Mouse (Mus musculus) forebrain, embryonic 13.5 days (tissue): ENCODE results near the gene Tsc22d2. TPM values are rescaled to one million over a fixed set of nuclear protein-coding genes. Genes with fewer than 3 reads are reported as not detected.

Source experiments
- ATAC-seq: fragments of 200-750 bp; cut with Nextera tagmentation; 2 replicates; pipeline ENCODE4 v1.8.0; 2017
- H3K27ac ChIP-seq: fragments of 300-500 bp; sonication (generic); 2 replicates; pipeline ENCODE4 v1.5.1; 2015; ENCODE audit warnings: inconsistent platforms, mild to moderate bottlenecking, moderate library complexity
- H3K27me3 ChIP-seq: fragments of 300-500 bp; sonication (generic); 2 replicates; pipeline ENCODE4 v1.6.1; 2015; ENCODE audit warnings: mild to moderate bottlenecking, inconsistent platforms
- H3K36me3 ChIP-seq: fragments of 300-500 bp; sonication (generic); 2 replicates; pipeline ENCODE4 v1.6.1; 2015; ENCODE audit warnings: mild to moderate bottlenecking, inconsistent platforms; ENCODE audit not compliant: poor library complexity, severe bottlenecking
- H3K4me1 ChIP-seq: fragments of 300-500 bp; sonication (generic); 2 replicates; pipeline ENCODE4 v1.6.1; 2015; ENCODE audit warnings: inconsistent platforms
- H3K4me2 ChIP-seq: fragments of 300-500 bp; sonication (generic); 2 replicates; pipeline ENCODE4 v1.6.1; 2015; ENCODE audit warnings: inconsistent platforms, mild to moderate bottlenecking, moderate library complexity
- H3K4me3 ChIP-seq: fragments of 300-500 bp; sonication (generic); 2 replicates; pipeline ENCODE4 v1.5.1; 2015; ENCODE audit warnings: mild to moderate bottlenecking, inconsistent platforms
- H3K9ac ChIP-seq: fragments of 300-500 bp; sonication (generic); 2 replicates; pipeline ENCODE4 v1.6.1; 2015; ENCODE audit warnings: mild to moderate bottlenecking, inconsistent platforms
- H3K9me3 ChIP-seq: fragments of 300-500 bp; sonication (generic); replicated peaks from 2 replicates; pipeline ENCODE4 v1.6.1; 2016; ENCODE audit warnings: inconsistent platforms
- WGBS: fragments of 180-500 bp; shearing (Covaris S2); methylation state at CpG from one replicate; pipeline ENCODE4 v1.1.7; 2015; 5-methylcytosine and 5-hydroxymethylcytosine counted together
- polyA plus RNA-seq: library from polyadenylated mRNA; unstranded; fragments of >200 nt; fragmentation: Nextera tagmentation; extraction: Ambion mirVana; gene quantifications from 2 replicates; pipeline ENCODE4 v1.2.1, GENCODE M21; 2015

Gene Tsc22d2
- polyA plus RNA-seq, 1 experiment from 2014 or later, result 7.5 TPM

DNA sequence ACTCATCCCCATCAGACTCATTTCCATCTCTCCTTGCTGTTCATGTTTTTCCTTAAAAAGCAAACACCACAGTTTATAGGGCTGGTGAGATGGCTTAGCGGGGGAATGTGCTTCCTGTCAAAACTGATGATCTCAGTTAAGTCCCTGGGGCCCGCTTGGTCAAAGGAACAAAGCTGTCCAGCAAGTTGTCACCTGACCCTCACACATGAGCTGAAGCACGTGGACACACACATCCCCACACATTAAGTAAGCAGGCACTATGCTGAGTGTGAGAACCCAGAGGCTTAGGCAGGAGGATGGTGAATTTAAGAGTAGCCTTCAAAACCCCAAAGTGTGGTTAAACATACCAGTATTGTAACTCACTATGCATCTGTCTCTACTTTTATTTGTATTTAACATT is 14.6 kb upstream of the Tsc22d2 start:
- Histone ChIP-seq H3K9me3 (peaks cover 3% of the 10 kb centered on the region; the same call in 1 of the 2 replicates), H3K9ac (no peak overlapping the region), H3K4me2 (no peak overlapping the region), H3K27ac (no peak overlapping the region), H3K27me3 (no peaks in the 10 kb centered on the region), H3K36me3 (no peaks in the 10 kb centered on the region), H3K4me3 (no peak overlapping the region), H3K4me1 (no peaks in the 10 kb centered on the region)
- 73% methylated on average over 3 of the region's 3 CpGs for WGBS
- ATAC-seq, result no peak

DNA sequence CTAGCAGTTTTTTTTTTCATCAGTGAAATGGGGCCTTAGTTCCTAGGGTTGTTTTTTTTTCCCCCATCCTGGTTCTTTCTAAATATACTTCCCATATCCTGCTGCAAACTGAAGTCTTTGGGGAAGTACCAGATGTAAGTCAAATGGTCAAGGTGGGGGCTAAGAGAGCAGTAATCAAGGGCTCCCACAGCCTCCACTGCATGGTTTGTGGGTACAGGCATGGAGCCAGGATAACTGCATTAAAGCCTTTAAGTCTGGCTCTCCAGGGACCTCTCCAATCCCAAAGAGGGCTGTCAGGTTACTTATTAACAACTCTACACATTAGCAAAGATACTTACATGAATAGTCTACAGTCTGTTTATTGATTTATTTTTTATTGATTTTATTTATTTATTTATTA is 2.8 kb upstream of the Tsc22d2 start:
- no peak for ATAC-seq
- Histone ChIP-seq H3K4me2 (no peak overlapping the region), H3K9ac (no peak overlapping the region), H3K4me3 (no peak overlapping the region), H3K27me3 (no peaks in the 10 kb centered on the region), H3K36me3 (no peaks in the 10 kb centered on the region), H3K4me1 (no peaks in the 10 kb centered on the region), H3K9me3 (no peaks in the 10 kb centered on the region), H3K27ac (no peak overlapping the region)

DNA sequence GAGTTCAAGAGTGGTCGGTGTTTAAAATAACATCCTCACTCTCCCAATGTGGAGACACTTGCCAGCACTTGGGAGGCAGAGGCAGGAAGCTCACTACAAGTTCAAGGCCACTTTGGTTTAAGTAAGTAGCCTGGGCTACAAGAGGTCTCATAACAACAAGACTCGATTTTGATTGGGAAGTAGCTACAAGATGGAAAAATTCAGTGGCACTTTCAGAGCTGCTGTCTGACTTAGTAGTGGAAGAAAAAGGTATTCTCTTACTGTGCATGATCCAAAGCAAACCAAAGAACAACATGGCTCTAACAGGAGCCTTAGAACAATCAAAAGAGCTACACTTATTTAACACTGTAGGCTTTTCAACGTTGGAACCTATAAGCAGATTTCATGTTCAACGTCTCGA is 844 bp upstream of the Tsc22d2 start:
- Histone ChIP-seq H3K9ac (peak overlapping the region; percentile 96), H3K4me2 (peak overlapping the region; percentile 60), H3K4me1 (peaks cover 13% of the 10 kb centered on the region), H3K27ac (no peak overlapping the region), H3K9me3 (no peaks in the 10 kb centered on the region), H3K36me3 (no peaks in the 10 kb centered on the region), H3K4me3 (peak overlapping the region; percentile 98), H3K27me3 (no peaks in the 10 kb centered on the region)
- ATAC-seq, result no peak
- WGBS, result 49% methylated on average over 5 of the region's 5 CpGs

GRCm38 (mm10) chr3:58414986-58415883 is 720 bp downstream of the Tsc22d2 start:
- no peaks in the 10 kb centered on the region for H3K36me3 ChIP-seq
- peak overlapping the region; percentile 98 for H3K4me3 ChIP-seq
- no peaks in the 10 kb centered on the region for H3K9me3 ChIP-seq
- peak overlapping the region; percentile 96 for H3K9ac ChIP-seq
- WGBS, result under 1% methylated on average over 79 of the region's 113 CpGs
- H3K27me3 ChIP-seq, result no peaks in the 10 kb centered on the region
- H3K4me2 ChIP-seq, result peak overlapping the region; percentile 93
- peaks cover 24% of the 10 kb centered on the region for H3K4me1 ChIP-seq
- H3K27ac ChIP-seq, result peak overlapping the region; percentile 99
- peak; percentile 54 for ATAC-seq

GRCm38 (mm10) chr3:58415884-58416725 is 1.6 kb downstream of the Tsc22d2 start:
- peak overlapping the region; percentile 98 for H3K4me3 ChIP-seq
- peak overlapping the region; percentile 96 for H3K9ac ChIP-seq
- peak overlapping the region; percentile 99 for H3K27ac ChIP-seq
- H3K4me1 ChIP-seq, result peaks cover 26% of the 10 kb centered on the region
- peak overlapping the region; percentile 93 for H3K4me2 ChIP-seq
- H3K27me3 ChIP-seq, result no peaks in the 10 kb centered on the region
- peak; percentile 72 for ATAC-seq
- H3K9me3 ChIP-seq, result no peaks in the 10 kb centered on the region
- H3K36me3 ChIP-seq, result no peaks in the 10 kb centered on the region
- under 1% methylated on average over 85 of the region's 85 CpGs for WGBS

DNA sequence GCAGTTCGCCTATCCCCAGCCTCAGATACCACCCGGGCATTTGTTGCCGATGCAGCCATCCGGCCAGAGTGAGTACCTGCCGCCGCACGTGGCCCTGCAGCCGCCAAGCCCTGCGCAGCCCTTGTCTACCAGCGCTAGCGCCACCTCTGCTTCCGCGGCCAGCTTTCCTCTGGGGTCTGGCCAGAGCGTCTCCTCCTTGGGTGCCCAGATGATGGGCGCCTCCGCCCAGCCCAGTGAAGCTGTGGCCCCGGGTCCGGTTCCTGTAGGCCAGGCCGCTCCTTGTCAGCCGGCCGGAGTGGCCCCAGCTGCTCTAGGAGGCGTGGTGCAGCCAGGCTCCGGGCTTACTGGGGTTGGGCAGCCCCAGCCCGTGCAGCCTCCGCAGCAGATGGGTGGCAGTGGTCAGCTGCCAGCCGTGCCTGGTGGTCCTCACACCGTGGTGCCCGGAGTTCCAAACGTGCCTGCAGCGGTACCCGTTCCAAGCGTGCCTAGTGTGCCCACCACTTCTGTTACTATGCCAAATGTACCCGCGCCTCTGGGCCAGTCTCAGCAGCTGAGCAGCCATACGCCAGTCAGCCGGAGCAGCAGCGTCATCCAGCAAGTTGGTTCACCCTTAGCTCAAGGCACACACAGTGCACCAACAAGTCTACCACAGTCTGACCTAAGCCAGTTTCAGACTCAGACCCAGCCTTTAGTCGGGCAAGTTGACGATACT is 2.4 kb downstream of the Tsc22d2 start:
- peak; percentile 36 for ATAC-seq
- H3K36me3 ChIP-seq, result no peaks in the 10 kb centered on the region
- peak overlapping the region; percentile 98 for H3K4me3 ChIP-seq
- H3K9ac ChIP-seq, result peak overlapping the region; percentile 96
- H3K27me3 ChIP-seq, result no peaks in the 10 kb centered on the region
- peaks cover 29% of the 10 kb centered on the region for H3K4me1 ChIP-seq
- H3K4me2 ChIP-seq, result peak overlapping the region; percentile 93
- H3K27ac ChIP-seq, result peak overlapping the region; percentile 99
- 0% methylated on average over 39 of the region's 39 CpGs for WGBS
- H3K9me3 ChIP-seq, result no peaks in the 10 kb centered on the region

- Histone ChIP-seq H3K4me1 (peaks cover 40% of the 10 kb centered on the region), H3K36me3 (no peaks in the 10 kb centered on the region), H3K9ac (peak overlapping the region; percentile 43; the same call in 1 of the 2 replicates), H3K9me3 (no peaks in the 10 kb centered on the region), H3K27me3 (no peaks in the 10 kb centered on the region), H3K4me2 (peak overlapping the region; percentile 93), H3K27ac (no peak overlapping the region), H3K4me3 (peak overlapping the region; percentile 98)
- 33% methylated on average over 5 of the region's 5 CpGs for WGBS
- no peak for ATAC-seq
These were observed 4.5 kb downstream of the Tsc22d2 start for GRCm38 (mm10) chr3:58418724-58419705.

- WGBS, result 60% methylated on average over 1 of the region's 1 CpGs
- Histone ChIP-seq H3K9ac (no peak overlapping the region), H3K4me1 (no peaks in the 10 kb centered on the region), H3K4me3 (no peak overlapping the region), H3K36me3 (no peaks in the 10 kb centered on the region), H3K27ac (no peak overlapping the region), H3K27me3 (no peaks in the 10 kb centered on the region), H3K4me2 (no peak overlapping the region), H3K9me3 (no peaks in the 10 kb centered on the region)
- no peak for ATAC-seq
These were observed 14.3 kb downstream of the Tsc22d2 start for GRCm38 (mm10) chr3:58428861-58429260.

- Histone ChIP-seq H3K4me2 (no peak overlapping the region), H3K9ac (no peak overlapping the region), H3K4me3 (no peak overlapping the region), H3K27me3 (no peaks in the 10 kb centered on the region), H3K4me1 (no peaks in the 10 kb centered on the region), H3K36me3 (peaks cover 4% of the 10 kb centered on the region; the same call in 1 of the 2 replicates), H3K9me3 (no peaks in the 10 kb centered on the region), H3K27ac (no peak overlapping the region)
- 94% methylated on average over 2 of the region's 2 CpGs for WGBS
- no peak for ATAC-seq
These were observed 19.9 kb downstream of the Tsc22d2 start for GRCm38 (mm10) chr3:58434414-58434813.

DNA sequence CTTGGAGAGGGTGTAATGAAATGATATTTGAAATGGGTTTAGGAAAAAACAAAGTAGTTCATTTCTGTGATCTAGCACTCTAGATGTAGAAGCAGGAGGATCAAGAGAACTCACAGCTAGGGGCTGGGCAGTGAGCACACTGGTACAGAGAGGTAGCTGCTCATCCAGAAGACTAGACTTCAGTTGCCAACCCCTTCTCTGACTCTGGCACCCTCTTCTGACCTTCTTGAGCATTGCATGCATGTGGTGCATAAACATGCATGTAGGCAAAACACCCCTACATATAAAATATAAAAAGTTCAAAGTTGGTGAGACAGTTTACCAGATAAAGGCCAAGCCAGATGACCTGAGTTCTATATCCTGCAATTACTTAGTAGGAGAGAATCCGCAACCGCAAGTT is 33.7 kb downstream of the Tsc22d2 start:
- no peak overlapping the region for H3K4me3 ChIP-seq
- H3K27ac ChIP-seq, result no peak overlapping the region
- no peaks in the 10 kb centered on the region for H3K9me3 ChIP-seq
- no peaks in the 10 kb centered on the region for H3K4me1 ChIP-seq
- no peak overlapping the region for H3K4me2 ChIP-seq
- H3K36me3 ChIP-seq, result no peaks in the 10 kb centered on the region
- ATAC-seq, result no peak
- H3K27me3 ChIP-seq, result no peaks in the 10 kb centered on the region
- WGBS, result 100% methylated on average over 2 of the region's 2 CpGs
- no peak overlapping the region for H3K9ac ChIP-seq

DNA sequence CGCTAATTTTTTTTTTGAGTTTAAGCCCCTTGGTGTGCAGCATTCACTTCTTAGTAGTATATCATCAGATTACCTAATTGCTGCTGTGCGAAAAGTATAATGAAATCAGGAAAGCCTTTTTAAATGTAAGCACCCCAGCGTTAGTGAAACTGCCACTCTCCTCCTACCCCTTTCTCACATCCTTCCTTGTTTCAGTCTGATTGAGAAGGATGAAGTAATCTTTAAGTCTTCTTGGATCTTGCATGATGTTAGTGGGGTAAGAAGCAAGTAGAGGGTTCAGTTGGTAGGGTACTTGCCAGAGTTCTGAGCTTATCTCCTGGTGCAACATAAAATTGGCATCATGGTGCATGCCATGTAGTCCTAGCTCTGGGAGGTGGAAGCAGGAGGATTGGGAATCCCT is 35.0 kb downstream of the Tsc22d2 start:
- ATAC-seq, result no peak
- no peaks in the 10 kb centered on the region for H3K27me3 ChIP-seq
- H3K4me3 ChIP-seq, result no peak overlapping the region
- no peak overlapping the region for H3K4me2 ChIP-seq
- no peak overlapping the region for H3K9ac ChIP-seq
- H3K27ac ChIP-seq, result no peak overlapping the region
- H3K9me3 ChIP-seq, result no peaks in the 10 kb centered on the region
- no peaks in the 10 kb centered on the region for H3K4me1 ChIP-seq
- WGBS, result 93% methylated on average over 3 of the region's 3 CpGs
- H3K36me3 ChIP-seq, result no peaks in the 10 kb centered on the region
